Mouse (Mus musculus) small intestine, adult 2 months (tissue): ENCODE data around the gene Rdh13. TPM values are rescaled to one million over a fixed set of nuclear protein-coding genes. Genes with fewer than 3 reads are reported as not detected.
A peak's percentile ranks its signal among the peaks of the same experiment; 100 is the strongest.
"Not testable (repeated sequence)": the region's sequence is repeated elsewhere in the genome, so short reads cannot be mapped to it uniquely, and the experiment has no call there.

Experiments used
- H3K27ac ChIP-seq: fragments of 200-500 bp; 2 replicates; pipeline ENCODE4 v1.5.1; 2012; ENCODE audit warnings: low read depth, low read length, control low read depth, inconsistent platforms; ENCODE audit not compliant: insufficient read depth
- H3K27me3 ChIP-seq: fragments of 200-500 bp; 2 replicates; pipeline ENCODE4 v1.6.1; 2012; ENCODE audit warnings: mild to moderate bottlenecking, moderate library complexity, low read length, inconsistent platforms; ENCODE audit not compliant: control insufficient read depth, insufficient read depth
- H3K36me3 ChIP-seq: fragments of 200-500 bp; 2 replicates; pipeline ENCODE4 v1.6.1; 2012; ENCODE audit warnings: mild to moderate bottlenecking, low read length, control low read depth, inconsistent platforms; ENCODE audit not compliant: control insufficient read depth, insufficient read depth
- H3K4me1 ChIP-seq: fragments of 200-500 bp; 2 replicates; pipeline ENCODE4 v1.6.1; 2012; ENCODE audit warnings: low read length, inconsistent platforms, mixed read lengths; ENCODE audit not compliant: control insufficient read depth, insufficient read depth, insufficient read length
- H3K4me3 ChIP-seq: fragments of 200-500 bp; 2 replicates; pipeline ENCODE4 v1.5.1; 2012; ENCODE audit warnings: low read depth, mild to moderate bottlenecking, control low read depth, inconsistent platforms, low read length, moderate library complexity
- CTCF ChIP-seq: fragments of 200-500 bp; IDR thresholded peaks from 2 replicates; pipeline ENCODE4 v1.5.1; 2012; ENCODE audit warnings: low read depth, mild to moderate bottlenecking, control low read depth, inconsistent platforms, low read length, moderate library complexity, mixed read lengths; ENCODE audit not compliant: insufficient replicate concordance, insufficient read length; ENCODE audit errors: extremely low read depth
- POLR2A ChIP-seq: fragments of 200-500 bp; IDR thresholded peaks from 2 replicates; pipeline ENCODE4 v1.6.1; 2012; ENCODE audit warnings: low read depth, mild to moderate bottlenecking, control low read depth, inconsistent platforms, low read length, moderate library complexity
- WGBS: fragments of 180-500 bp; shearing (Covaris S2); methylation state at CpG from one replicate; pipeline ENCODE4 v1.1.7; 2018; 5-methylcytosine and 5-hydroxymethylcytosine counted together
- polyA plus RNA-seq: library from polyadenylated mRNA; depleted of rRNA; stranded (reverse); fragments of >200 nt; gene quantifications from 2 replicates; pipeline ENCODE4 v1.2.3, GENCODE M21; 2012; rRNA removed

Rdh13 gene
- polyA plus RNA-seq, 1 experiment = 9.9 TPM

DNA sequence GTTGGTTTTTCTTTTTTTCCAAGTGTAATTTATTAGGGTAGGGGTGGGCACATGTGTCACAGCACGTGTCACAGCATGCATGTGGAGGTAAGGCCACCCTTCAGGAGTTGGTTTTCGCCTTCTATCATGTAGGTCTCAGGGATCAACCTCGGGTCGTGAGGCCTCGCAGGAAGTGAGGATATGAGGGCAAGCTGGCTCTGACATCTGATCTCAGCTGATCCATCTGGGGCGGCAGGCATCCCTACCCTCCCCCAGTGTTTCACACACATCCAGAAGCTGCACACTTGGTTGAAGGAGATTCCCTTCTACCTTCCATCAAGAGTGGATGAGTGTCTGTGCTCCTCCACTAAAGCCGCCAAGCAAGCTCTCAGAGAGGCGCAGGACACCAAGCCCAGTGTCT, 13.4 kb downstream of the Rdh13 start:
- H3K27me3 ChIP-seq = no peaks in the 10 kb centered on the region
- no peak overlapping the region for H3K27ac ChIP-seq
- no peak overlapping the region for H3K4me3 ChIP-seq
- WGBS = 93% methylated on average over 8 of the region's 8 CpGs
- H3K4me1 ChIP-seq = no peaks in the 10 kb centered on the region
- TF ChIP-seq CTCF = no peak
- TF ChIP-seq POLR2A = no peak
- peaks cover 67% of the 10 kb centered on the region for H3K36me3 ChIP-seq

DNA sequence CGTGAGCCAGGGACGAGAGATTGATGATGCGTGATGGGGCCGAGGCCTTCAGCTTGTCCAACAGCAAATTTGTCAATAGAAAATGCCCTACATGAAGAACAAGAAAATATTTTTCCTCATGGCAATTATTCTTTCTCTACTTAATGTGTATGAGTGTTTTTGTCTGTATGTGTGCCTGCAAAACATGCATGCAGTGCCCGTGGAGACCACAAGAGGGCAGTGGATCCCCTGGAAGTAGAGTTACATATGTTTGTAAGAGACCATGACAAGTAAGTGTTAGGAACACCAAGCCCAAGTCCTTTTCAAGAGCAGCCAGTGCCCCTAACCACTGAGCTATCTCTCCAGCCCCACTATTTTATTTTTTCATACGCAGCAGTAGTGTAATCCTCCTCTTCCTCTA, 13.9 kb downstream of the Rdh13 start:
- WGBS = 81% methylated on average over 6 of the region's 6 CpGs
- H3K36me3 ChIP-seq = peaks cover 66% of the 10 kb centered on the region
- no peaks in the 10 kb centered on the region for H3K4me1 ChIP-seq
- TF ChIP-seq CTCF (peak; percentile 84; the same call in 1 of the 2 replicates), POLR2A (no peak)
- H3K27ac ChIP-seq = no peak overlapping the region
- H3K27me3 ChIP-seq = no peaks in the 10 kb centered on the region
- H3K4me3 ChIP-seq = no peak overlapping the region

DNA sequence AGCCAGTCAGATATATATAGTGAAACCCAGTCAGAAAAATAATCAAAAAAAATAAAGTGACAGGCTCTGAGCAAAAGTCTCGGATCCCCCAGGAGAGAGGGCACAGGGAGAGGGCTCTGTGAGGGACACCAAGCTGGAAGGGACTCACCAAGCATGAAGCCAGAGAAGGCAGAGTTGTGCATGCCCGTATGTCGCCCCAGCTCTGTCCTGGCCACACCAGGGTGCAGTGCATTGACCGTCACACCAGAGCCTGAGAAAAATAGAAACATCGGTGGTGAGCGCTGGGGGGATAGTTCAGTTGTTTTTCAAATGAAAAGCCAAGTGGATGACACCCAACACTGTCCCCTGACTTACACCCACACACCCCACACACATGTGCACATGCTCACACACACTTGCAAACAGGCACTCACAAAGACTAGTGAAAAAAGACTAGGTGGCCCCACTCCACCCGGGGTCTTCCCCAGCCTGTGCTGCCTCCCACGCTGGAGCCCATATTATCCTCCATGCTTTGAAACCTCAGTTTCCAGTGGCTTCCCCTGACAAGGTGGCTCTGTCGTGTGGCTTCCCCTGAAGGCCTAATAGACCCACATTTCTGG, 15.1 kb downstream of the Rdh13 start:
- Histone ChIP-seq H3K4me3 (no peak overlapping the region), H3K27me3 (no peaks in the 10 kb centered on the region), H3K4me1 (no peaks in the 10 kb centered on the region), H3K27ac (no peak overlapping the region), H3K36me3 (peaks cover 65% of the 10 kb centered on the region)
- 92% methylated on average over 9 of the region's 9 CpGs for WGBS
- no peak for TF ChIP-seq CTCF
- TF ChIP-seq POLR2A = no peak

DNA sequence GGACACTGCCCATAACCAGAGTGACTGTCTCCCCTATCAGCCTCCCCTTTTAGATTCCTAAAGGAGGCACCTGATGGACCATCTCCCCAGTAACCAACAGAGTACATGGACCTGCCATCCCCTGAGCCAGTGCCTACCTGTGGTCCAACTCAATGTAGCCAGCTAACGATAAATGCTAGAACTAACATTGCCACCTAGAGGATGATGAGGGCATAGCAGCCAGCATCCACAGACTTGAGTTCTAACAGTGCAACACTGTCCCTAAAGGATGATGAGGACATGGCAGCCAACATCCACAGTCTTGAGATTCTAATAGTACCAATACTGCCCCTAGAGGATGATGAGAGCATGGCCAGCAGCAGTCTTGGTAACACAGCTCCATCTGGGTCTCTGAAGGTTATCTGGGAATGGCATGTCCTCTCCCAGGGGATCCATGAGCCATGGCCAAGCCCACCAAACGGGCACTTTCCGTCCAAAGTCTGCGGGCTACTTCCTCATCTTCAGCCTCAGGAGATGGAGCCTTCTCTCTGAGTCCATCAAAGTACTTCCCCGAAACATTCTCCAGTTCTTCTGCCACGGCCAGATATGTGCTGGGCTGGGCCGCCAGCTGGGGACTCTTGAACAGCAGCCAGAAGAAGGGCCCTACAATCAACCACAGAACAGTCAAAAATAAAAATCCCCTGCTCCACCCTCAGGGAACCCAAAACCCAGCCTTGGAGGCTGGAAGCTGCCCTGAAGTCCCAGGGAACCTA, 18.1 kb downstream of the Rdh13 start:
- Histone ChIP-seq H3K27me3 (no peaks in the 10 kb centered on the region), H3K4me1 (no peaks in the 10 kb centered on the region), H3K27ac (no peak overlapping the region), H3K36me3 (peaks cover 47% of the 10 kb centered on the region), H3K4me3 (no peak overlapping the region)
- peak; percentile 66; the same call in 1 of the 2 replicates for TF ChIP-seq CTCF
- no peak for TF ChIP-seq POLR2A
- WGBS = 63% methylated on average over 7 of the region's 7 CpGs

GRCm38 (mm10) chr7:4420230-4420629, 25.2 kb downstream of the Rdh13 start:
- Histone ChIP-seq H3K36me3 (peaks cover 4% of the 10 kb centered on the region; the same call in 1 of the 2 replicates), H3K4me1 (no peaks in the 10 kb centered on the region), H3K27ac (no peak overlapping the region), H3K4me3 (no peak overlapping the region), H3K27me3 (no peaks in the 10 kb centered on the region)
- WGBS = 55% methylated on average over 4 of the region's 4 CpGs
- no peak for TF ChIP-seq CTCF
- TF ChIP-seq POLR2A = no peak

GRCm38 (mm10) chr7:4419681-4420080, 25.8 kb downstream of the Rdh13 start:
- Histone ChIP-seq H3K4me3 (no peak overlapping the region), H3K36me3 (peaks cover 2% of the 10 kb centered on the region; the same call in 1 of the 2 replicates), H3K27me3 (no peaks in the 10 kb centered on the region), H3K4me1 (no peaks in the 10 kb centered on the region), H3K27ac (no peak overlapping the region)
- 81% methylated on average over 6 of the region's 6 CpGs for WGBS
- TF ChIP-seq CTCF (no peak), POLR2A (no peak)

GRCm38 (mm10) chr7:4412406-4412805, 33.0 kb downstream of the Rdh13 start:
- not testable (repeated sequence) for H3K27me3 ChIP-seq, H3K4me1 ChIP-seq, H3K36me3 ChIP-seq, H3K27ac ChIP-seq, H3K4me3 ChIP-seq
- WGBS = 97% methylated on average over 15 of the region's 15 CpGs

GRCm38 (mm10) chr7:4397730-4398129, 47.7 kb downstream of the Rdh13 start, which contains the start of gene Gp6:
Gene Gp6, minus strand, starts transcription at chr7:4397744.
- H3K4me1 ChIP-seq = peaks cover 5% of the 10 kb centered on the region; the same call in 1 of the 2 replicates
- no peaks in the 10 kb centered on the region for H3K36me3 ChIP-seq
- H3K27me3 ChIP-seq = no peaks in the 10 kb centered on the region
- WGBS = 70% methylated on average over 1 of the region's 1 CpGs
- no peak within 1 kb of the TSS for H3K4me3 ChIP-seq
- TF ChIP-seq POLR2A (no peak), CTCF (no peak)
- no peak within 1 kb of the TSS for H3K27ac ChIP-seq

Other genes with a start within 250 kb of the Rdh13 start
- 0.22 and 0.23 TPM in 2 replicates for gene Lilra5, start 207.9 kb downstream of the Rdh13 start, polyA plus RNA-seq
- gene Ncr1, start 107.9 kb downstream of the Rdh13 start, polyA plus RNA-seq = 0.06 and 0.15 TPM in 2 replicates
- 0.01 TPM in 1 of 2 replicates, not detected in the other for gene Gp6, start 47.9 kb downstream of the Rdh13 start, polyA plus RNA-seq
- 0.76 and 2.3 TPM in 2 replicates for gene Eps8l1, start 15.0 kb upstream of the Rdh13 start, polyA plus RNA-seq
- gene Ppp1r12c, start 56.0 kb upstream of the Rdh13 start, polyA plus RNA-seq = 58.0 and 59.2 TPM in 2 replicates
- 0.22 and 0.58 TPM in 2 replicates for gene Tnnt1, start 70.7 kb upstream of the Rdh13 start, polyA plus RNA-seq
- gene Tnni3, start 78.6 kb upstream of the Rdh13 start, polyA plus RNA-seq = 0.43 and 1.4 TPM in 2 replicates
- gene Dnaaf3, start 86.8 kb upstream of the Rdh13 start, polyA plus RNA-seq = 1.1 and 1.9 TPM in 2 replicates
- 4.6 and 9.4 TPM in 2 replicates for gene Syt5, start 101.9 kb upstream of the Rdh13 start, polyA plus RNA-seq
- 52.0 and 151 TPM in 2 replicates for gene Ptprh, start 158.4 kb upstream of the Rdh13 start, polyA plus RNA-seq
- 65.5 and 261 TPM in 2 replicates for gene Tmem86b, start 185.8 kb upstream of the Rdh13 start, polyA plus RNA-seq
- 69.9 and 142 TPM in 2 replicates for gene Ppp6r1, start 213.4 kb upstream of the Rdh13 start, polyA plus RNA-seq
- 23.4 and 29.0 TPM in 2 replicates for gene Hspbp1, start 239.4 kb upstream of the Rdh13 start, polyA plus RNA-seq
- gene Brsk1, start 245.0 kb upstream of the Rdh13 start, polyA plus RNA-seq = 1.6 and 1.9 TPM in 2 replicates